Comparison of ENCODE assay signal across 8 mouse cellular contexts in the genomic region with DNA sequence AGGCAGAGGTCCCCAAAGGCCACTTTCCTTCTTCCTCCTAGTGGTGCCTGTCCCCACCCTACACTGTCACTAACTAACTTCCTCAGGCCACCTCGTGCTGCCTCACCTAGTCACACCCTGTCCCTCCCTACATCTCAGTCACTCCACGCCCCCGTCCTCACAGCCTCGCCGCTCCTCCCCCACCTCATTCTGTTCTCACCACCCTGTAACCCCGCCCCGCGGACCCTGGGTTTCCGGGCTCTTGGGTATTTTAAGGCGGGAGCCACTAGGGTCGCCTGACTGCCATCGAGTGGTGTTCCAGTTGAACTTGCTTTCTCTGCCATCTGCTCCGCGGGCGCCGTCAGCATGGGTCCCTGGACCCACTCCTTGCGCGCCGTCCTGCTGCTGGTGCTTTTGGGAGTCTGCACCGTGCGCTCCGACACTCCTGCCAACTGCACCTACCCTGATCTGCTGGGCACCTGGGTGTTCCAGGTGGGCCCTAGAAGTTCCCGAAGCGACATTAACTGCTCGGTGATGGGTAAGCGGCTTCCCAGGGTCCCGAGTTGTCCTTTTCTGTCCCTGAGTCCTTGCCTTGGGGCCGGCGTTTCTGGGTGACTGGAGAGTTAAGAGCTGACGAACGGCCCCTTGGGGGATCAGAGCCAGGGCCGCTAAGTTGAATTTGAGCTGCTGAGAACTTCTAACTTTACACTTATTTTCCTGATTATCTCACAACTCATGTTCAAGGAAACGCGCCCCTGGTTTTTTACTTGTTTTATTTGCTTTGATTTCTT. TPM values are rescaled to one million over a fixed set of nuclear protein-coding genes. Genes with fewer than 3 reads are reported as not detected.
A peak's percentile ranks its signal among the peaks of the same experiment; 100 is the strongest.
DNase-seq lines count a peak whose midpoint lies in the region; ATAC-seq and TF ChIP-seq lines count a peak whose summit lies in the region.

A gene (plus strand): TSS at position 228 of the 770 bp plus-strand sequence.

- H3K27ac ChIP-seq in lung, embryonic 14.5 days (ENCODE audit: low read depth) = peak within 1 kb of the TSS; percentile 79

- no peaks in the 10 kb centered on the region for H3K9me3 ChIP-seq in lung, embryonic 14.5 days (ENCODE audit: low read depth, low read length)

- H3K4me3 ChIP-seq in lung, embryonic 14.5 days (ENCODE audit: low read depth, low read length) = peak within 1 kb of the TSS; percentile 56

- peak; percentile 52 for TF ChIP-seq CTCF in lung, embryonic 14.5 days (IDR thresholded peaks at IDR 0.05; ENCODE audit: low read depth)

- 2% methylated on average over 34 of the region's 34 CpGs for WGBS in lung, embryonic 14.5 days

- peak within 1 kb of the TSS; percentile 77 for H3K9ac ChIP-seq in lung, embryonic 14.5 days

- ATAC-seq in lung, embryonic 14.5 days (ENCODE audit: insufficient read depth) = peak; percentile 95
- ATAC-seq in neutrophil, adult 5-6 weeks (ENCODE audit: extremely low read depth, insufficient number of reproducible peaks, low FRiP score, poor library complexity, severe bottlenecking) = peak; percentile 94

- DNase-seq in ES-CJ7 (ENCODE audit: low read depth, low spot score) = peak; percentile 85
- DNase-seq in cerebellum, adult 8-10 months = peak; percentile 4
- peak; percentile 71 for DNase-seq in forelimb bud, embryonic 11.5 days (ENCODE audit: low read depth, low spot score)
- peak; percentile 81 for DNase-seq in heart, postnatal 4 days
- DNase-seq in layer of hippocampus, adult 8-10 months (ENCODE audit: low spot score in 2 of 2) = peak; percentile 42 to 44
- DNase-seq in lung, embryonic 14.5 days = peak; percentile 90
- peak; percentile 91 to 95 for DNase-seq in thymus, adult 18-20 months

- H3K4me2 ChIP-seq in lung, embryonic 14.5 days = peak within 1 kb of the TSS; percentile 92

- no peaks in the 10 kb centered on the region; the same call in 1 of the 2 replicates for H3K4me1 ChIP-seq in lung, embryonic 14.5 days (ENCODE audit: insufficient read depth)

- H3K36me3 ChIP-seq in lung, embryonic 14.5 days (ENCODE audit: insufficient read depth) = 0 out of 2 replicates have a peak, but pooled peaks cover 4% of the 10 kb centered on the region

- no peaks in the 10 kb centered on the region for H3K27me3 ChIP-seq in lung, embryonic 14.5 days (ENCODE audit: insufficient read depth, low read length)

RNA-seq across cellular contexts. Expression of the gene that starts here (rescaled TPM):
- 10 to 100 TPM; 27.2 to 28.5 TPM for total RNA-seq in heart, postnatal 4 days (2021)
- 10 to 100 TPM; 15.0 to 38.6 (median 24.3) TPM for total RNA-seq in layer of hippocampus, adult 8-10 months (2022)
- 92.5 and 92.6 TPM in 2 replicates for polyA plus RNA-seq in lung, embryonic 14.5 days (2014; fragmentation: Nextera tagmentation; extraction: Ambion mirVana)
- 146 and 151 TPM in 2 replicates for total RNA-seq in neutrophil, adult 5-6 weeks (2017)

Comparison
In these comparisons a context has a peak if more than half of its experiments do, and no peak if none do; other contexts are left out.
1. Peak in every context shown above with its lines: DNase-seq, ATAC-seq, H3K4me3 ChIP-seq and H3K27ac ChIP-seq.
2. DNase-seq: peak in every context shown above with its lines; median percentile 93 in thymus, adult 18-20 months; 90 in lung, embryonic 14.5 days; 85 in ES-CJ7; 81 in heart, postnatal 4 days; 71 in forelimb bud, embryonic 11.5 days; 43 in layer of hippocampus, adult 8-10 months; 4 in cerebellum, adult 8-10 months.